Mouse (Mus musculus) midbrain, embryonic 10.5 days (tissue): ENCODE data around the gene Apoa4. TPM values are rescaled to one million over a fixed set of nuclear protein-coding genes. Genes with fewer than 3 reads are reported as not detected.

ENCODE experiments used
- DNase-seq: peaks from one replicate; pipeline ENCODE4 v3.0.0-alpha.2; 2017; ENCODE audit warnings: low spot score
- H3K27ac ChIP-seq: fragments of 300-500 bp; sonication (generic); replicated peaks from 2 replicates; pipeline ENCODE4 v1.5.1; 2016; ENCODE audit warnings: mild to moderate bottlenecking
- H3K27me3 ChIP-seq: fragments of 300-500 bp; sonication (generic); 2 replicates; pipeline ENCODE4 v1.6.1; 2016; ENCODE audit warnings: low read depth, mild to moderate bottlenecking; ENCODE audit not compliant: poor library complexity, severe bottlenecking
- H3K36me3 ChIP-seq: fragments of 300-500 bp; sonication (generic); 2 replicates; pipeline ENCODE4 v1.6.1; 2016; ENCODE audit warnings: mild to moderate bottlenecking, moderate library complexity
- H3K4me1 ChIP-seq: fragments of 300-500 bp; sonication (generic); 2 replicates; pipeline ENCODE4 v1.6.1; 2016
- H3K4me3 ChIP-seq: fragments of 300-500 bp; sonication (generic); 2 replicates; pipeline ENCODE4 v1.5.1; 2016; ENCODE audit warnings: mild to moderate bottlenecking, moderate library complexity
- H3K9me3 ChIP-seq: fragments of 300-500 bp; sonication (generic); replicated peaks from 2 replicates; pipeline ENCODE4 v1.6.1; 2016; ENCODE audit warnings: mild to moderate bottlenecking
- whole genome bisulfite sequencing: fragments of 180-500 bp; shearing (Covaris S2); methylation state at CpG from one replicate; pipeline ENCODE4 v1.1.7; 2016; 5-methylcytosine and 5-hydroxymethylcytosine counted together
- polyA plus RNA-seq: library from polyadenylated mRNA; unstranded; fragments of >200 nt; fragmentation: Nextera tagmentation; extraction: Ambion mirVana; gene quantifications from 2 replicates; pipeline ENCODE4 v1.2.1, GENCODE M21; 2016

Gene Apoa4
- polyA plus RNA-seq, 1 experiment from 2014 or later = not detected

DNA sequence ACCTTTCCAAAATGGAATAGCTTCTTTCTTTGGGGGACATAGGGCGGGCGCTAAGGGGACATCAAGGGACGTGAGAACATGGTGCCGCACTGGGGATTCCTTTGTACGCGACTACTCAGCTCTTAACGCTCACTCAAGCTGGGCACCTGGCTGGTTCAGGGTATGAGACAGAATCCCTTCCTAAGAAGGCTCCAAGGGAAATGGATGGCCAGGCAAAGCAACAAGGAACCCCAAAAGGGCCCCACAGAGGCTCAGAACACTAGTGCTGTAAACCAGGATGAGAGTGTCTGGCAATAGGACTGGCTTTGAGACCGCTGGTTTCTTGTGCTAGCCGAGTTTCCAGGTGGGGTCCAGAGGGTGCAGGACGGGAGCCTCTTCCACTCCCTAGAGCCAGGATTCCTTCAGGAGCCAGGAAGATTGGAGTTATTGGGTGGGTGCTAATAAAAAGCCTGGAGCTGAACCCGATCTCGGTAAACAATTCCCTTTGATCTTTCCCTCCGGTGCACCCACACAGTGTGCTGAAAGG is 10.0 kb upstream of the Apoa4 start:
- peaks cover 22% of the 10 kb centered on the region for H3K4me1 ChIP-seq
- H3K9me3 ChIP-seq = no peaks in the 10 kb centered on the region
- peak overlapping the region; percentile 83 for H3K27ac ChIP-seq
- H3K27me3 ChIP-seq = peaks cover 32% of the 10 kb centered on the region
- DNase-seq = peak; percentile 43
- no peaks in the 10 kb centered on the region for H3K36me3 ChIP-seq
- peak overlapping the region; percentile 63 for H3K4me3 ChIP-seq
- 24% methylated on average over 13 of the region's 13 CpGs for whole genome bisulfite sequencing

DNA sequence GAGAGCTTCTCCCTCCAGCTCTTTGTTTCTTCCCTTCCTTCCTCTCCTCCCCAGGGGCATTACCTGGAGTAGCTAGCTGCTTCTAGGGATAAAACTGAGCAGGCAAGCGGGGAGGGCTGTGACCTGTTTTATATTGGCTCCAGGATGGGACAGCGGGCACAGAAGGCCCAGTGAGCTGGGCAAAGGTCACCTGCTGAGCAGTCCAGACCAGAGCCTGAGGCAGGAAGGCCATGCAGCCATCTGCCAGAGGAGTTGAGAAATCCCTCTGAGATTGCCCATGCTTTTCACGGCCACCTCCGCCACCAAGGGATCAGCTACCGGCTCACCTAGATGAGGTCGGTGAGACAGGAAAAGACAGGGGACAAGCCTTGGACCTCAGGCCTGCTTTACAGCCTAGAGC is 5.3 kb upstream of the Apoa4 start:
- Histone ChIP-seq H3K27ac (no peak overlapping the region), H3K27me3 (peaks cover 25% of the 10 kb centered on the region)
- 89% methylated on average over 6 of the region's 6 CpGs for WGBS

DNA sequence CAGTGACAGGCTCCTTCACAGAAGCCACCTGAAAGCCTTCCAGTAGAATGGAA is 5.1 kb upstream of the Apoa4 start, which contains the start of gene Apoc3:
Apoc3 (minus strand) TSS at position 41 of the 53 bp plus-strand sequence.
- Histone ChIP-seq H3K27ac (no peak within 1 kb of the TSS), H3K4me1 (peaks cover 15% of the 10 kb centered on the region), H3K36me3 (no peaks in the 10 kb centered on the region), H3K27me3 (peaks cover 23% of the 10 kb centered on the region), H3K9me3 (no peaks in the 10 kb centered on the region), H3K4me3 (no peak within 1 kb of the TSS)
- DNase-seq = no peak

More for the DNA sequence above, 5.3 kb upstream of the Apoa4 start:
- Histone ChIP-seq H3K4me3 (no peak overlapping the region), H3K9me3 (no peaks in the 10 kb centered on the region), H3K4me1 (peaks cover 17% of the 10 kb centered on the region), H3K36me3 (no peaks in the 10 kb centered on the region)
- DNase-seq = no peak

DNA sequence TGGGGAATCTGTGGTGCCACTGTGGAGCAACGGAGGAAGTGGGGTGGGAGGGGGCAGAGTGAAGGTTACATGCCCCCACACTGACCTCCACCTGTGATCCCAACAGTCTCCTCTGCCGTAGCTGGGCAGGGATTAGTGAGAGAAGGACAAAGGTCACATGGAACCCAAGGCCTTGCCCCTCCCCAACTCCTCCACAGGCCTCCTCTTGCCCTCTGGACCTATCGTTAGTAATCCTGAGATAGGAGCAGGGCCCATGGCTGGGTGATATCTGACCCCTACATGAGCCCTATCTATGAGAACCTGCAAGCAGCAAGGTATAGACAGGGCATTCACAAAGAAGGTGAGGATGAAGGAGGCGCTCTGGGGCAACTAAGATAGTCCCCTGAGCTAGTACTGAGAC is 4.8 kb upstream of the Apoa4 start:
- no peak overlapping the region for H3K4me3 ChIP-seq
- H3K27ac ChIP-seq = no peak overlapping the region
- DNase-seq = no peak
- no peaks in the 10 kb centered on the region for H3K36me3 ChIP-seq
- H3K27me3 ChIP-seq = peaks cover 20% of the 10 kb centered on the region
- peaks cover 13% of the 10 kb centered on the region for H3K4me1 ChIP-seq
- no peaks in the 10 kb centered on the region for H3K9me3 ChIP-seq
- WGBS = 49% methylated on average over 4 of the region's 4 CpGs

DNA sequence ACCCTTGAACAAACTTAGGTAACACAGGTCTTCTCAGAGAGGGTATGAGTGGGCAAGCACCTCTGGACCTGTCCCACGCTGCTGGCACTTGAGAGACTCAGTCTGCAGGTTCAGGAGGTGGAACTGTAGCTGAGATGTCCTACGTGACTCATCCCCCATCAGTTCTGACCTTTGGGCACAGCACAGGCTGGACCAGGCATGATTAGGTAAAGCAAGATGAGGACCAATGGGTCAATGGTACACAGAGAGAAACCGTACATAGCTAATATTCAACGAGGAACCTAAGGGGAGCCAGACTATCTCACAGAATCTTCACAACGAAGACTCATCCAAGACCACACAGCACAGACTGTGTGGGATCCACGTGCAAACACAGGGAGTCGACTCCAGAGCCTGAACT is 1.6 kb upstream of the Apoa4 start:
- WGBS = 87% methylated on average over 7 of the region's 7 CpGs
- Histone ChIP-seq H3K27ac (no peak overlapping the region), H3K9me3 (no peaks in the 10 kb centered on the region), H3K4me1 (peaks cover 13% of the 10 kb centered on the region), H3K4me3 (no peak overlapping the region), H3K36me3 (no peaks in the 10 kb centered on the region), H3K27me3 (0 out of 2 replicates have a peak, but pooled peaks cover 9% of the 10 kb centered on the region)
- DNase-seq = no peak

DNA sequence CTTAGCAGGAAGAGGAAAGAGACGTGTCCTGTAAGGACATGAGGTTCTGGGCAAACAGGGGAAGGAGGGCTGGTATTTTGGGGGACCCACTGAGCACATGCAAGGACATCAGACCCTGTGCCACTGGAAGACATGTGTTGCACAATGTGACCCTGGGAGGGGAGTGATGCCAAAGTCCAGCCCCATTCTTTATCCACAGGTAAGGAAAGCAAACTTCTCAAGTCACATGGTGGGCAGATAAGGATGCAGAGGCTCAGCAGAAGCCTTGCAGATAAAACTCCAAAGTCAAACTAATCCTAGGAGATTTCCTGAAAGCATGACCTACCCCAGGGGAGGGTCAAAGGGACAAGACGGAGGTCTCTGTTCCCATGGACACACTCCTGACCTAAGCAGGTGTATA is 1.3 kb downstream of the Apoa4 start:
- no peak overlapping the region for H3K27ac ChIP-seq
- peaks cover 9% of the 10 kb centered on the region; the same call in 1 of the 2 replicates for H3K27me3 ChIP-seq
- WGBS = 75% methylated on average over 2 of the region's 2 CpGs
- 0 out of 2 replicates have a peak, but pooled peaks cover 3% of the 10 kb centered on the region for H3K4me1 ChIP-seq
- DNase-seq = no peak
- H3K36me3 ChIP-seq = no peaks in the 10 kb centered on the region
- no peaks in the 10 kb centered on the region for H3K9me3 ChIP-seq
- no peak overlapping the region for H3K4me3 ChIP-seq

DNA sequence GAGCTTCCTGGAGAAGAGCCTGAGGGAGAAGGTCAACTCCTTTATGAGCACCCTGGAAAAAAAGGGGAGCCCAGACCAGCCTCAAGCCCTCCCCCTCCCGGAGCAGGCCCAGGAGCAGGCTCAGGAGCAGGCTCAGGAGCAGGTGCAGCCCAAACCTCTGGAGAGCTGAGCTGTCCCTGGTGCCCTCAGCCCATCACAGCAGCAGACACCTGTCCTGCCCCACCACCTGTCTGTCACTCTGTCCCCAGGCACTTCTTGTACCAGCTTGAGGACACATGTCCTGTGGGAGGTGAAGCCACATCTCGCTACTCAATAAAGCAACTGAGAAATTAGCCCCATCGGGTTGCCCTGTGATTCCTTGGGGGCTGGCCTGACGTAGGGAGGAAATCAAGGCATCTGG is 2.6 kb downstream of the Apoa4 start:
- Histone ChIP-seq H3K36me3 (no peaks in the 10 kb centered on the region), H3K4me1 (0 out of 2 replicates have a peak, but pooled peaks cover 3% of the 10 kb centered on the region), H3K9me3 (no peaks in the 10 kb centered on the region), H3K4me3 (no peak overlapping the region), H3K27ac (no peak overlapping the region), H3K27me3 (peaks cover 11% of the 10 kb centered on the region)
- WGBS = 72% methylated on average over 4 of the region's 4 CpGs
- DNase-seq = no peak

DNA sequence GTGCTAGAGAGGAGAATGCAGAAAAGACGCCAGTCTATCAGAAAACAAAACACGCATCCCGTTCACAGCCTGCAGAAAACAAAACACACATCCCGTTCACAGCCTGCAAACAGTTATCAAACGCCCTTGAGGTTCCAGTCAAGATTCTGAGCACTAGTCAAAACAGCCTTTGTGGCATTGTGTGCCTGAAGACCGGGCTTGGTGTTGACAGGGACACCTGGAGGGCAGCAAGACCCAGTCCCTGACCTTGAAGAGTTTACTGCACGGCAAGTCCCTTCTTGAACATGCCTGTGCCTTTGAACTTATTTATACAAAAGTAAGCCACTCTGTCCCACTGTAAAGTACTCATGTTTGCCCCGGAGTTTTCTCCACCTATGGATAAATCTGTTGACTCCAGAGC is 3.1 kb downstream of the Apoa4 start:
- H3K9me3 ChIP-seq = no peaks in the 10 kb centered on the region
- no peaks in the 10 kb centered on the region for H3K36me3 ChIP-seq
- 0 out of 2 replicates have a peak, but pooled peaks cover 3% of the 10 kb centered on the region for H3K4me1 ChIP-seq
- H3K4me3 ChIP-seq = no peak overlapping the region
- peaks cover 15% of the 10 kb centered on the region for H3K27me3 ChIP-seq
- no peak overlapping the region for H3K27ac ChIP-seq
- 70% methylated on average over 8 of the region's 8 CpGs for WGBS
- DNase-seq = no peak

DNA sequence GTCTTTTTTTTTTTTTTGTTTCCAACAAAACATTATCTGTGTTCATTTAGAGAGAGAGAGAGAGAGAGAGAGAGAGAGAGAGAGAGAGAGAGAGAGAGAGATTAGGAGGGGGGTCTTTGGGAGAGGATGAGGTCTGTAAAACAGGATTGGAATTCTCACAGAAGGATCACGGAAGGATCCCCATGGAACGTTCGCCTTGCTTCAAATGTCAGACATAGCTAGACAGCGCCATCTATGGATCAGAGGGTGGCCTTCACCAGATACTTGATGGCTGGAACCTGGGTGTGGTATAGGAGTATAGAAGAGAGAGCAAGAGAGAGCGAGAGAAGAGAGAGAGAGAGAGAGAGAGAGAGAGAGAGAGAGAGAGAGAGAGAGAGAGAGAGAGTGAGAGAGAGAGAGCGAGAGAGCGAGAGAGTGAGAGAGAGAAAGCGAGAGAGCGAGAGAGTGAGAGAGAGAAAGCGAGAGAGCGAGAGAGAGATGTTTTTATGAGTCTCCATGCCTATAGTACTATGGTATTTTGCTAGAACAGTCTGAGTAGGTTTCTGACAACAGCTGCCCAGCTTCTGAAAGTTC is 6.3 kb downstream of the Apoa4 start:
- no peak overlapping the region for H3K4me3 ChIP-seq
- 27% methylated on average over 11 of the region's 11 CpGs for WGBS
- no peak overlapping the region for H3K27ac ChIP-seq
- H3K27me3 ChIP-seq = peaks cover 15% of the 10 kb centered on the region
- no peaks in the 10 kb centered on the region for H3K36me3 ChIP-seq
- no peaks in the 10 kb centered on the region for H3K9me3 ChIP-seq
- 0 out of 2 replicates have a peak, but pooled peaks cover 2% of the 10 kb centered on the region for H3K4me1 ChIP-seq
- peak; percentile 68 for DNase-seq

DNA sequence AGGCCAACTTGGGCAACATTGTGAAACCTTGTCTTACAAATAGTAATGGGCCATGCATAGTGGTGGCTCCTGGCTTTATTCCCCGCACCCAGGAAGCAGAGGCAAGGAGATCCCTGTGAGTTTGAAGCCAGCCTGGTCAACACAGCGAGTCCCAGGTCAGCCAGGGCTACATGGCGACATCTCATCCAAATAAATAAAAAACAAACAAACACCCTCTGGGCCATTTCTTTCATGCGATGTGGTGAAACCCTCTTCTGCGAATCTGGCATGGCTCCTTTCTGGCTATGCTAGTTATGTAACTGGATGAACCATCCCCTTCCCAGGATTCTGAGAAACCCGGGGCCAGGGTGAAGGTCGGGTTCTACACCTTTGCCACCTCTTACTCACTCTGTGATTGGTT is 15.7 kb downstream of the Apoa4 start:
- no peaks in the 10 kb centered on the region for H3K36me3 ChIP-seq
- 89% methylated on average over 7 of the region's 7 CpGs for WGBS
- DNase-seq = no peak
- peaks cover 33% of the 10 kb centered on the region for H3K27me3 ChIP-seq
- H3K9me3 ChIP-seq = no peaks in the 10 kb centered on the region
- H3K4me1 ChIP-seq = peaks cover 10% of the 10 kb centered on the region
- H3K27ac ChIP-seq = no peak overlapping the region
- H3K4me3 ChIP-seq = no peak overlapping the region

DNA sequence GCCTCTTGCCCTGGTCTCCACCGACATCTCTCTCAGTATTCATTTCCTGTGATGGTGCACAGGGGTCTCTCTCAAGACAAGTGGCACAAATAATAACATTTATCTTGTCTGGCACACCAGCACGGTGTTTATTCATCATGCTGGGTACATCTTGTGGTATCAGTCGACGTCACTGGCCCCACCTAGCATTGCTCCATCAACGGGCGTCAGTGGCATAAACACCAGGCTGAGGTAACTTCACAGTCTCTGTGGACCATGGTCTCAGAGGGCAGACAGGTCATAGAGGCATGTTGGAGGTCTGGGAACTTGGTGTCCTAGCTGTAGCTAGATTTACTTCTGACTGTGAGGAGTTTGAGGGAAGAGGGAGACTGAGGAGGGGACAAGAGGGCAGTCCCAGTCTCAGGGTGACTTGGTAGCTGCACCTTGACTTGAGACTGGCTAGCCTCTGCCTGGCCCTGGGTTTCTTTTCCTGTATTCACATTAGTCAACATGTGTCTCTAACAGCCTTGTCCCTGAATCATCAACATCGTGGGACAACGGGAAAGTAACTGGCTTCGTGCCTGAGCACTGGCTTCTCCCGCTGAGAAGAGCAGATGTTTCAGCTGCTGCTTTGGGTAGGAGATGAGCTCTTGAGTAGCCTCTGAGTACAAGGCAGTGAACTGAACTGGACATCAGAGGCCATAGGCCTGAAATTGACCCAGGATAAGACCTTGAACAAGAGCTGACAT is 16.3 kb downstream of the Apoa4 start:
- H3K27me3 ChIP-seq = peaks cover 33% of the 10 kb centered on the region
- WGBS = 92% methylated on average over 10 of the region's 10 CpGs
- H3K27ac ChIP-seq = no peak overlapping the region
- no peak for DNase-seq
- peaks cover 10% of the 10 kb centered on the region for H3K4me1 ChIP-seq
- no peak overlapping the region for H3K4me3 ChIP-seq
- H3K36me3 ChIP-seq = no peaks in the 10 kb centered on the region
- H3K9me3 ChIP-seq = no peaks in the 10 kb centered on the region

DNA sequence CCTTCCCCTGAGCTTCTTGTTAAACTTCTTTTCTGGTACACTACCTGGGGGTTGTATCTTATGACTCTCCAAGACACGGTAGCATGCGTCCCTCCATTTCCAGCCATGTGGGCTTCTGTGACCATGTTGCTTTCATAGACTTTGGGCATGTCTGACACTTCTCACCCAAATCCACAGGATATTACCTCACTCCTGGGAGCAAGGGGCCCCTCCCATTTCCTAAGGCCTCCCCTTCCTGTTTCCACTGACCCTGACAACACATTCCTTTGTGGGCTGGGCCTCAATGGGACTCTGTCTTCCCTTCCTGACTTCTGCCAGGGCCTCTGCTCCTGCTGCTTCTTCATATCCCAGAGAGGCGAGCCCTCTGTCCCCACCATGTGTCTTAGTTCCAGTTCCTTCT is 17.1 kb downstream of the Apoa4 start:
- WGBS = 89% methylated on average over 3 of the region's 3 CpGs
- DNase-seq = no peak
- H3K36me3 ChIP-seq = no peaks in the 10 kb centered on the region
- peaks cover 10% of the 10 kb centered on the region for H3K4me1 ChIP-seq
- H3K9me3 ChIP-seq = no peaks in the 10 kb centered on the region
- H3K4me3 ChIP-seq = no peak overlapping the region
- H3K27ac ChIP-seq = no peak overlapping the region
- peaks cover 33% of the 10 kb centered on the region for H3K27me3 ChIP-seq

DNA sequence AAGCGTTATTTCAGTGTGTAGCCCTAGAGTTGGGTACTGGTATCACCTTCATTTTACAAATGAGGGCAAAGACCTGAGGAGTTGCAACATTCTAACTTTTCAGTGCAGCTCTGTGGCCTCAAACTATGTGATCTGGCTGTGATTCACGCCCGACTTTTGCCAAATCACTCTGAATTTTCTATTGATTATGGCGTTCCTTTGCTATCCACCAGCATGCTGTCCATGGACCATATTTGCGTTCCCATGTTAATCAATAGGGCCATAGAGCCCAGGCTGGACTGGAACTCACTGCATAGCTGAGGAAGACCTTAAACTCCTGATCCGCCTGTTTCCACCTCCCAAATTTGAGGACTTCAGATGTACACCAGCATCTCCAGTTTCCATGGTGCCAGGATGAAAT is 18.6 kb downstream of the Apoa4 start:
- 92% methylated on average over 6 of the region's 6 CpGs for WGBS
- H3K4me3 ChIP-seq = no peak overlapping the region
- H3K9me3 ChIP-seq = no peaks in the 10 kb centered on the region
- no peak for DNase-seq
- peaks cover 21% of the 10 kb centered on the region for H3K27me3 ChIP-seq
- H3K4me1 ChIP-seq = peaks cover 9% of the 10 kb centered on the region
- no peak overlapping the region for H3K27ac ChIP-seq
- no peaks in the 10 kb centered on the region for H3K36me3 ChIP-seq
